Mouse (Mus musculus): ENCODE results near the gene Fam76a. TPM values are rescaled to one million over a fixed set of nuclear protein-coding genes. Genes with fewer than 3 reads are reported as not detected.

Gene Fam76a
- total RNA-seq (2021), result 10 to 100 TPM; 26.6 to 28.0 TPM
- long read RNA-seq, transcript Fam76a-201 (9 exons, 3,053 nt), result major isoform, 10 of 14 reads
- long read RNA-seq, partial matches to known transcripts, result 0 of 14 reads
- long read RNA-seq, other reads (novel, unspliced or antisense), result 2 of 14 reads

DNA sequence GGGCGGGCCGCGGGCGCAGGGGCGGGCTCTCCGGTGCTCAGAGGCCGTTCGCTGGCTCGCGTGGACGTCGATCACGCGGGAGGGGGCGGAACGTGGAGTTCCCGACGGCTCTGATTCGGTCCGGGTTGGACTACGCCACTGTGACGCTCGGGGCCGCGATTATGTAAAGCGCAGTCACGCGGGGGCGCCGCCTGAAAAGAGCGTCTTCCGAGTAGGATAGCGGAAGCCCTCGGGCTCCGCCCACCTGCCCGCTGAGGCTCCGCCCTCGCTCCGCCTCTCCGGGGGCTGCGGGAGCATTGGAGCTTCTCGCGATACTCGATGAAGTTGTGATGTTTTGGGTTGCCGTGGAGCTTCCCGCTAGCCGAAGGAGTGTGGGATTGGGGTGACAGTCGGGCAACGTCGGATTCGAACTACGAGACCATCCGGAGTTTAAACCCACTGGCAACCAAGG is at the start of gene Fam76a:
TSS of gene Fam76a (minus strand) at position 1 of the 451 bp plus-strand sequence.
- peak; percentile 99 to 100 for DNase-seq (ENCODE audit: low spot score in 2 of 2)

DNA sequence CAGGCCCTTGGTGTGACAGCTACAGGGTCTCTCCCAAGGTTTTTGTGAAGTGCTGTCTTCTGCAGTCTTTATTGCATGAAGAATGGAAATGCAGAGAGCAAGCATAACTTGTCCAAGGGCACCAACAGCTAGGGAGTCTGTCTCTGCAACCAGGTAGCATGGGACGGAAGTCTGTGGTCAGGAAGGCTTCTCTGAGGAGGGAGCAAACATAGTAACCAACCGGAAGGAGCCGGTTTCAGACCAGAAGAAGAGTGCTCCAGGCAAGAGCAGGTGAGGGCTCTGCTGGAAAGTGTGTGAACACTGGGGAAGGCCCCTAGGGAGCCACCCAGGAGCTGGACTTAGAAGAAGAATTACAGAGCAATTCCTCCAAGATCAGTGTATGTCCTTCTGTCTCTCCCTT is 49.7 kb upstream of the Fam76a start:
- no peak for DNase-seq (ENCODE audit: low spot score in 2 of 2)

DNA sequence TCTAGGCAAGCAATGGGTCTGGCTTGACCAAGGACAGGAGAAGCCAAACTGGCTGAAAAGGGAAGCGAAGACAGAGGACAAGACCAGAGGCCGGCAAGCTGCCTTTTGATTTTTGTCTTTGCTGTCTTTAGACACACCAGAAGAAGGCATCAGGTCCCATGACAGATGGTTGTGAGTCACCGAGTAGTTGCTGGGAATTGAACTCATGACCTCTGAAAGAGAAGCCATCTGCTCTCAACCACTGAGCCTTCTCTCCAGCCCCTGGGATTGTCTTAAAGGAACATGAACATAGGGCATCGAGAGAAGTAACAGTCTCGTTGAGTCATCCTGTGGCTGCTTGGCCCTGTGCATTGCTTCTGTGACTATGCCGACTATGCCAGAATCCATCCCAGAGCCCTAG is 49.2 kb upstream of the Fam76a start:
- DNase-seq (ENCODE audit: low spot score in 2 of 2), result no peak

DNA sequence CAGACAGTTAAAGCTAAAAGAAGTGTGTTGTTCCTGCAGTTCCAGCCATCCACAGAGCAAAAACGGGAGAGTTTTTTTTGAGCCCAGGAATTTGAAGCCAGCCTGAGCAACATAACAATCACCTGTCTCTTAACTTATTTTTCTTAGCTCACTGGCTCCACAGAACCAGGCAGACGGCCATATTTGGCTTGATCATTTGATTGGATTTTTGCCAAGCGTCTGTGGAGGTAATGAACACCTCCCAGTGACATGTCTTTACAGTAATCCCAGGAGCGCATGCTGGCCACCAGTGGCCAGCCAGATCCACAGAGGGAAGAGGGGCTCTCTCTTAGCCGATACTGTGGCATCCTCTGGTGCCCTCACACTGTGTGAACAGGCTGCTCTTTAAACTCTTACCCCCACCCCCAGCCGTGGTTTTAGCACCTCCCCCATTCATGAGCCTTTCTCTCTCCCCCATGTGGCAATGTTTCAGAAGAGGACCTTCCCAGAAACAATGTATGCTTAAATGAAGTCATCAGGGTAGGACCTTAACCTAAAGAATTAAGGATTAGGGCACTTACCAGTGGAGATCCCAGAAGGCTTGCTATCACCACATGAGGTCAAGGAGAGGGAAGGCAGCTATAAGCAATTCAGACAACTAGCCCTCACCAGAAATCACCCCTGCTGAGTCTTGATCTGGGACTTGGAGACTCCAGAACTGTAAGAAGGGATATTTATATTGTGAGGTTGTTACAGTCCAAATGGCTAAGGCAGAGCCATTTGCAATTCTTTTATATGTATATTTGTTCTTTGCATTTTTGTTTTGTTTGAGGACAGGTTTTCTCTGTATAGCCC is 46.0 kb upstream of the Fam76a start:
- no peak for DNase-seq (ENCODE audit: low spot score in 2 of 2)

DNA sequence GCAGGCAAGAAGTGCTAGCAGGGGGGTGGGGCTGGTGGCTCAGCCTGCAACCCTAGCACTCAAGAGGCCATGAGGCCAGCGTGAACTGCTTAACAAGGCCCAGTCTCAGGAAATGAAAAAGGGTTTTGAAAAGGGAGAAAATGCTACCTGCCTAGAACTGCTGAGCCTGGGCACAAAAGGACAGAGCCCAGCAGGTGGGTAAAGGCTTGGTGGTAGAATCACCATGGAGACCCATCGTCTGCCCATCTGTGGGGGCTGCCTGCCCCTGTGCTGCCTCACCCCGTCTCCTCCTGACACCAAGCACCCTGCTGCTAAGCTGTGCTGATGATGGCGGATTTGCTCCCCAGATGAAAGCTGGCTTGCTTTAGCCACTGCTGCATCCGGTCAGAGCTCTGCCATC is 42.1 kb upstream of the Fam76a start:
- DNase-seq (ENCODE audit: low spot score in 2 of 2), result no peak

DNA sequence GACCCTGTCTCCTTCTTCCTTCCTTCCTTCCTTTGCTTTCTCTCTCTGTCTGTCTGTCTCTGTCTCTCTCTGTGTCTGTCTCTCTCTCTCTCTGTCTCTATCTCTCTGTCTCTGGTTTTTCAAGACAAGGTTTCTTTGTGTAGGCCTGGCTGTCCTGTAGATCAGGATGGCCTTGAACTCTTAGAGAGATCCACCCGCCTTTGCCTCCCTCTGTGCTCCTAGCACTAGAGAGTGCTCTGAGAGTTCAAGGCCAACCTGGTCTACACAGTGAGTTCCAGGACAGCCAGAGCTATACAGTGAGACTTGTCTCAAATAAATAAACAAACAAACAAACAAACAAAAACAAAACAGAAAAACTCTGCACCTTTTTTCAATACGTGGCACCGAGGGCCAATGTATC is 41.7 kb upstream of the Fam76a start:
- DNase-seq (ENCODE audit: low spot score in 2 of 2), result no peak

DNA sequence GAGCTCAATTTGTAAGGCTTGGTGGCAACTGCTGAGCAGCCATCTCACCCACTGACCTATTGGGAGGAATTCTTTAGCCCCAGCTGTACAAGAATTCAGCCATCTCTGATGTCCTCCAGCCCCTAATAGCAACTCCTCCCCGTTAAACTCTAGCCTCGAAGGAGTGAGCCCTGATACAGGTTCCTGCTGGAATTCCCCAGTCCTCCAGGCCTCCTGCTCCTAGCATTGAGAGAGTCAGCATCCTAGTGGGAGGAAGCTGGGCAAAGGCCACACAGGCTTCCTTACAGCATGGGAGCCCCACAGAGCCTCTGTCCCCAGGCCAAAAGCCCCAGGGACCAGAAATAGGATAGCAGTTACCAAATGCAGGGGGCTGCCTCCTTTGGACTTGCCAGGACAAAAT is 41.1 kb upstream of the Fam76a start:
- no peak for DNase-seq (ENCODE audit: low spot score in 2 of 2)

DNA sequence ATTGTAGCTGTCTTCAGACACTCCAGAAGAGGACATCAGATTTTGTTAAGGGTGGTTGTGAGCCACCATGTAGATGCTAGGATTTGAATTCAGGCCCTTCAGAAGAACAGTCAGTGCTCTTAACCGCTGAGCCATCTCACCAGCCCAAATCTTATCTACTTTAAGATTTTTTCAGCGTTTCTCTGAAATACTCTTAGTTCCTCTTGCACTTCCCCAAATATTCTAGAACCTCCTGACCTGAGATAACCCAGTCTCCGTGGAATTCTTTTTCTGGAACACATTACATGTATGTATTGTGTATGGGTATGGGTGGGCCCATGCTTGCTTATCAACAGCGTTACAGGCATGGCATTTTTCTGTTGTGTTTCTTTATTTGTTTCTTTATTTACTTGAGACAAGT is 40.3 kb upstream of the Fam76a start:
- no peak for DNase-seq (ENCODE audit: low spot score in 2 of 2)

DNA sequence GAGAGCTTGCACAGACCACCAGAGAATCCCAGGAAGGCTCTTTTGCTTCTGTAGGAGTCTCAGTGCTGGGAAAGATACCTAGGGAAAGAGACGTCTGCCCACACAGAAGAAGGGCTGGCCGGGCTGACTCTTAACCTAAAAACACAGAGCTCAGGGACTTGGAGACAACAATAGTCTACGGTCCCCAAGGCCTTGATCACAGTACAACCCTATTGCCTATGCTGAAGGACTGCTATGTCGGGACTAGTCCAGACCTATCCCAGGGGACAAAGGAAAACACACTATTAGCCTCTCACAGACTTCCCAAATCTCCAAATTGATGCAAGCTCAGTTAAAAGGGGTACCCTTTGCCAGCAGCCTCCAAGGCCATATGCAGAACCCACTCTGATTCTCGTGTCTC is 39.5 kb upstream of the Fam76a start:
- no peak for DNase-seq (ENCODE audit: low spot score in 2 of 2)

DNA sequence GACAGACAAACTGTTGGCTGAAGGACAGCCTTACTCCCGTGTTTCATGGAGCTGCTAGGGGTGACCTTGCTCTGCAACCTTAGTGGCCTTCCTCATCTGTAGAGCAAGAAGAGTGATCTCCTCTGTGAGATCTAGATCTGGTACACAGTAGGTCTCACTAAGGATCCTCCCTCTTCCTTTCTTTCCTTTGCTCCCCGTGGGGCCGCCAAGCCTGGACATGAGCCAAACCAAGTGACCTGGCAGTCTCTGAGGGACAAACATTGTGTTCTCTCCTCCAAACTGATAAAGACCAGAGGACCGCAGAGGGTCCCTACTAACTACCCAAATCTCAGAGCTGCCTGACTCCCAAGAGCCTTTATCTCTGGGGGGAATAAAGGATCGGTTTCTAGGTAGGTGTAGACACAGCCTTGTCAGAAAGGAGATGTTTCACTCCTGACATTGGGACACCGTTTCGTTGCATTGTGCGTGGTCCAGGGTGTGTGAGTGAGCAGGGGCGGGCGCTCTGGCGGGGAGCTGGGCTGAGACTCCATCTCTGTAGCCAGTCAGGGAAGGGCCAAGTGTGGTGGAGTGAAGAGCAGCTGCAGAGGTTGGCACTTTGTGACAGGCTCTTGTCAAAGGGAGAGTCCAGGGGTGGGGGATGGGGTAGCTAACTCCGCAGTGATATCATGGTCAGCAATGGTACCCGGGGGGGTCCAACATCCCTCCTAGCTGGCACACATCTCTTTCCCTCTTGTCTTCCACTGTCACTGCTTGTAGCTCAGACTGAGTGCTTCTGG is 38.7 kb upstream of the Fam76a start:
- peak in 1 of 2 experiments; percentile 41 for DNase-seq (ENCODE audit: low spot score in 2 of 2)

DNA sequence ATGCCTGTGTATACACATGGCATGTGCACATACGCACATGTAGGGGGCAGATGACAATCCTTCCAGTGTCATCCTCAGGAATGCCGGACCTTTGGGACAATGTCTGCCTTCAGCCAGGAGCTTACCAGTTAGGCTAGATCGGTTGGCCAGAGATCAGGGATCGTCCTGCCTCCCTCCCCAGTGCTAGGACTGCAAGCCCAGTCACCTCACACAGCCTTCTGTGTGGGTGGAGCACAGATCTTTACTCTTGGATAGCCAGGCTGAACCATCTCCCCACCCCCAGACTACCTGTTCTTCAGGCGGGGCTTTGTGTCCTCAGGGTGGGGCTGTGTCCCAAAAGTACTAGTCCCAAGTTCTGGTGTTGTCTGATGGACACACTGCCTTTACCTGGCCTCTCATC is 38.0 kb upstream of the Fam76a start:
- no peak for DNase-seq (ENCODE audit: low spot score in 2 of 2)

DNA sequence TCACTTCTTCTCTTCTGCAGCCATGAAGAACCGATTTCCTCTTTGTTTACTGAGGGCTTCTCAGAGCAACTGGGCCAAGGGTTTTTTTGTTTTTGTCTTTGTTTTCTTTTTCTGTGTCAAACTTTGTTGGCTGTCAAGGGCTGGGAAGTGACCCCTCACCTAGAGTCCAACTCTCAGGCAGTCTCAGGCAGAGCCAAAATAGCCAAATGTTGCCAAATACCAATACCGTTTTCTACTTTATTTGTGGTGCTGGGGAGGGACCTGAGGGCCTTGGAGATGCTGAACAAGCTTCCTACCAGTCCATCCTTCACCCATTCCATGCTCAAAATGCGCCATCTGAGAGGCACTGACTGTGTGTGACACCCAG is 37.3 kb upstream of the Fam76a start:
- no peak for DNase-seq (ENCODE audit: low spot score in 2 of 2)

DNA sequence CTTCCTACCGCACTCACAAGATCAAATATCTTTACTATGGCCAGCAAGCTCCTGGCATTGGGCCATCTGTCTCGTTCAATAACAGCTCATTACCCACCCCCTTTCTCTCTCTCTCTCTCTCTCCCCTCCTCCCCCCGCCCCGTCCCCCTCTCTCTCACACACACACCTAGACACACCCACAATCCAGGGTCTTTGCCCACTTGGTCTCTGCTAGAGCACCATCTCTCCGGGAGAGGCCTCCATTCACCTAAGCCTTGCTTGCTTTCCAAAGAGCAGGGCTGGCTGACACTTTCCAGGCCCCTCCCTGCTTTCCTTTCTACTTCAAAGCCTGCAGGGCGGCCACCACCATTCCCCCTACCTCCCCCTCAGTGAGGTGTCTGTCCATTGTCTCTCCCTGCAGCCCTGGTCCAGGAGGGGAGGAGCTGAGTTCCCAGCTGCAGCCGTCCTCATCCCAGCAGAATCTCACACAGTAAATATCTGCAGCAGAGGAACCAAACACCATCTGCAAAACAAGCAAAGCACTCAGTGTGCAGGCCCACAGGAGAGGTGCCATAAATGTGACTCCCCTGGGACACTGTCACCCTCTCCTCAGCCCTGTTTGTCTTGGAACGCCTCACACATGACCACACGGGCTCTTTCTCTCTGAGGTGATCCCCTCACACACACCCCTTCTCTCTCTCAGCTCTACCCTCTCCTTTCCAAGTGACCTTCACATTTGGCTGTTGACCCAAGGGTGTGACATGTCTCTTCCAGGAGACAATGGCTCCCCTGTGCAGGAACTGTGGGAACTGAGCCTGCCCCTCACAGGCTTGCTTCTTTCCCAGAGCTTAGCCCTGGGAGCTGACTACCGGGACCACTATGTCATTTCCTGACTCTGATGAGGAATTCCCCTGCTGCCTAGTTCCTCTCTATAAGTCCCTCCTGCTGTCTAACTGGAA is 36.7 kb upstream of the Fam76a start:
- no peak for DNase-seq (ENCODE audit: low spot score in 2 of 2)

DNA sequence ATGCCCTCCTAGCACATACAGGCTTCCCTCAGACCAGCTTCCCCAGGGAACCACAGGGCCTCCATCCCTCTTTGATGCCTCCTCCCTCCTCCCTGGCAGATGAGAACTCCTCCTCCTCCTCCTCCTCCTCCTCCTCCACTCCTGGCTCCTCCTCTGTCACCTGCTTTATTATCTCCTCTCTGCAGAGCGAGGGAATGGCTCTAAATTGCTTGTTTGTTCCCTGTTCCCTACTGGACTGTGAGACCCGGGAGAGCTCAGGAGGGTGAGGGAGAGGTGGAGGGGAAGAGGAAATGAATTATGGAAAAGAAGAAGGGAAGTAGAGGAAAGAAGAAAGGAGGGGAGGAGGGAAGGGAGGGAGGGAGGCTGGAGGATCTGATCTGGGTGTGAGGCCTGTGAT is 33.0 kb upstream of the Fam76a start:
- DNase-seq (ENCODE audit: low spot score in 2 of 2), result no peak

DNA sequence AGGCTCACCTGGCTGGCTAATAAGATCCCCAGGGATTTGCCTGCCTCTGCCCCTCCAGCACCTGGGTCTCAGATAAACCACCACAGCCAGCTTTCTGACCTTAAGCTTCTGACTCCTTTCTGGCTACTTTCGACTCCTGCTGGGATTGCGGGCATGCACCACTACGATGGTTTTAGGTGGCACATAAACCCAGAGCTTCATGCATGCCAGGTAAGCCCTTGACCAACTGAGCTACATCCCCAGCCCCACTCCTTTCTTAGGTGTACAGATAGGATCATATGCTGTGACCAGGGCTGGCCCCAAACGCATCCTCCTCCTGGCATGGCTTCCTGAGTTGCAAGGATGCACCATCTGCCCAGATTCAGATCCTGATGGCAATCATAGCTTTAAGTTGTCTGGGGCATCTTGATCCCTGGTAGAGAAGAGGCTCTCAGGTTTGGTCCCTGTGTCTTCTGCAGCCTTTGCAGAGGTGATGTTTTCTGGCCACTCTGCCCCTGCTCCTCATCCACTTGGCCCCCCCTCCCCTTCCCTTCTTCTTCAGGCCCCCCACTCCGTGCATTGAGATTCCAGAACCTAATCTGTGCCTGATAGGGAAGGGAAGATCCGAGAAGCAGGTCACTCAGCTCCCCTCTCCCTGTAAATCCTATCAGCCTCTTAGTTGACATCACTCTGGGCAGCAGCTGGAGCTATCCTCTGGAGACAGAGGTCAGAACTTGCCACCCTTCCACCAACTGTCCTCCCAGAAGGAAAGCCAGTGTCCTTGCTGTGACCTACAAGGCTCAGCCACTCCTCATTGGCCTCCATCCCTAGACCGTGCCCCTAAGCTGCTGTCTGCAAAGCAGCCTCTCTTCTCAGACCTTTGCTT is 32.4 kb upstream of the Fam76a start:
- DNase-seq (ENCODE audit: low spot score in 2 of 2), result no peak

DNA sequence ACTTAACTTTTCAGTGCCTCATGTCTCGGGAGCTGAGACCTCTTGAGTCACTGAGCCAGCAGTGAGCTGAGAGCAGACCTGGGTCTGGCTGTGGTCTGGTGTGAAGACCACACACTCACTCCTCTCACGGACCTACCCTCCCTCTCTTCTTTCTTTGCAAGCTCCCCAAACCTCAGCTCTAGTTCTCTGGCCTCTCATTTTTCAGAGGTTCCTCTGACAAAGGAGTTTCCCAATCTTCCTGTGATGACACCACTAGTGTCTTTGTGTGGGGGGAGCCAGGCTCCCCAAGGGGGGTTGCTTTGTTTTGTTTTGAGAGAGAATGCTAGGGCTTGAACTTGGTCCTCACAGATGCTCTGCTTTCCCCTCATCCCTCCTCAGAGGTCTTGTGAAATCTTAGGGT is 28.6 kb upstream of the Fam76a start:
- DNase-seq (ENCODE audit: low spot score in 2 of 2), result no peak

DNA sequence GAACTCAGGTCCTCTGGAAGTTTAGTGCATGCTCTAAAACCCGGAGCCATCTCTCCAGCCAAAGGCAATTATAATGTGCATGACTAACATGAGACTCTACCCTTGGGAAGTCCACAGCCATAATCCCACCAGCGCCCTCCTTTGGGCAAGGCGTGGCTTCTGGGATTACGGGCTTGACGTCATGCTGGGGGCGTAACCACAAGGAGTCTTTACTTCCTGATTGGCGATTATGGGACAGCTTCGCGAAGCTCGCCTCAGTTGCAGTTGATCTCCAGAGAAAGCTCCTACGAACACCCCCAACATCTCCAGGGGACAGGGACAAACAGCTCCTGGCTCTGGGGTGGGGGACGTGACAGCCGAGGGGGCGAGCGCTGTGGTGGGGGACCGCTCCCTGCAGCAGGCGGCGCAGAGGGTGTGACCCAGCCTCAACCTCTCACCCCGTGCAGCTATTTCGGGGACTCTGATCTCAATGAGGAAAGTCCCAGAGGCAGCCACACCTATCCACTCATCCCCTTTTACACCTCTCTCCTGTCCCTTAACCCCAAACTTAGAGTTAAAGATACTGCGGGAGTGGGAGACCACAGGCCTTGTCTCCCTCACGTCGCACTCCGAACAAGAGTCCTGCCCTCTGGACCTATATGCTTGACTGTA is 27.6 kb upstream of the Fam76a start:
- no peak for DNase-seq (ENCODE audit: low spot score in 2 of 2)

DNA sequence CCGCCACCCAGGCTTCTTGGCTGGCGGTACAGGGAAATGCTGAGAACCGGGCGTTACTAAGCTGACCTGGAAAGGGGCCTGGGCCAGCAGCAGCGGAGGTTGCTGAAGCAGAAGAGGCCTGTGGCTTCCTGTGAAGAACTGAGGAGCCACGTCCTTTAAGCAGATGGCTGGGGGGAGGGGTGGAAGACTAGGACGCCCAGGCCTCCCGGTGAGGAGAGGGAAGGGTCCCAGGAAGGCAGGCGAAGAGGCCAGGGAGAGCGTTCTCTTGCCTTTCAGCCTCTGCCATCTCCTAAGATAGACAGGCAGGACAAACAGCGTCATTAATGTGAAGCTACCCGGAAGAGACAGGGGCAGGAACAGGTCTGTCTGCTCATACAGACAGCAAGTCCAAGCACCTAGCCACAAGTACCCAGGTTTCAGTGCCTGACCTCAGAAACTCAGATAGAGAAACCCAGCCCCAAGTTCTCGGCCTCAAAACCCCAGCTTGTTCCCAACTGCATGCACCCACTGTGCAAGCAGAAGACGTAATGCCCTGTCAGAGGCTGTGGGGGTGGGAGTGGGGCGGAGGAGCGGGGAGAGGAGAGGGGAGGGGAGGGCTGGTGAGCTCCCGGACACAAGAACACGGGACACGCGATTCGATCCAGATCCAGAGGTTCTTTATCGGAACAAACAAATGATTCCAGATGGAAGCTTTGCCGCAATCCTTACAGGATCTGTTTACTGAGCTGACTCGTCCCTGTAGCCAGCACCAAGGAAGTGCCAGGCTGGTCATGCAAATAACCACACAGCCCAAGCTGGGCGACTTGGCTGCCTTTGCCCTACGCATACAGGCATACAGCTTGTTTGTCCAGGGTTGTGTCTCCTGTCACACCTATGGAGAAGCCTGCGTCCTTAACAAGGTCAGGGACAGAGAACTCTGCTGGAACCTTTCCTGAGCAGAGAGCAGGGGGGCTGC is 24.0 kb upstream of the Fam76a start:
- peak; percentile 53 to 71 for DNase-seq (ENCODE audit: low spot score in 2 of 2)

Data from layer of hippocampus, postnatal 10 days (tissue).